Mouse (Mus musculus): ENCODE results near the gene Nfe2l1.

Gene Nfe2l1

DNA sequence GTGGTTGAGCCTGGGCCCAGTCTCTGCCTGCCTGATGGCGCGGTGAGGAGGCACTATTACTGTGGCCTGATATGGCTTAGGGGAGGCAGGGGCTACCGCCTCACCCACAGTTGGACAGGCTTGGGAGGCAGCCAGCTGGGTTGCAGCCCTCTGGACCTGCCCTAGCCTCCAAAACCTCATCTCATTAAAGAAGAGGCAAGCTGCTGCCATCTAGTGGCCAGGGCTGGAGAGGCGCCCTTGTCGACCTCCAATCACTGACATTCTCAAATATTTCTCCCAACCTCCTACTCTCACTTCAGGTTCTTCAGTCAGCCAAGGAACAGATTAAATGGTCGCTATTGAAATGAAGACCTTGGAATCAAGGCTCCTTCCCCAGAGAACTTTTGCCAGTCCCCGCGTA lies 30.8 kb upstream of the Nfe2l1 start:
- POLR2A ChIA-PET, result interaction anchor here (0.6 to 3.5 kb wide), 16 partner anchors 9 to 104 kb away, joined by 3 to 19 read pairs (median 4); partner anchors contain the start of genes Copz2 (in 1 of the 4), Nfe2l1 (in 1 of the 4) and Snx11 (in 1 of the 4)
- CTCF ChIA-PET, result interaction anchor here in 3 of 4 experiments (0.5 to 3.1 kb wide), 33 partner anchors 10 to 605 kb away, joined by 3 to 17 read pairs (median 4); partner anchors contain the start of genes Cdk5rap3 (in 2 of the 3), Snx11 (in 2 of the 3), Copz2 (in 1 of the 3) and Nfe2l1 (in 1 of the 3)

- ChIA-PET POLR2A (interaction anchor here in 2 of 4 experiments (0.6 to 3.5 kb wide), 5 partner anchors 9 to 82 kb away, joined by 3 to 19 read pairs (median 13); partner anchors contain the start of genes Copz2 (in 1 of the 2), Nfe2l1 (in 1 of the 2) and Snx11 (in 1 of the 2)), CTCF (interaction anchor here in 3 of 4 experiments (0.8 to 2.5 kb wide), 6 partner anchors 30 to 604 kb away, joined by 3 to 7 read pairs (median 3); partner anchors contain the start of genes Nfe2l1 (in 1 of the 3) and Snx11 (in 1 of the 3))
Observed at GRCm38 (mm10) chr11:96859635-96860034, 29.9 kb upstream of the Nfe2l1 start.

- POLR2A ChIA-PET, result interaction anchor here (0.5 to 3.1 kb wide), 34 partner anchors 10 to 285 kb away, joined by 3 to 16 read pairs (median 4); partner anchors contain the start of gene Nfe2l1 (in 2 of the 4)
Observed at GRCm38 (mm10) chr11:96857446-96857845, 27.7 kb upstream of the Nfe2l1 start.

GRCm38 (mm10) chr11:96849681-96850467 lies 20.1 kb upstream of the Nfe2l1 start, which contains the start of gene Copz2:
Gene Copz2 (plus strand): TSS chr11:96849870.
- ChIA-PET CTCF (interaction anchor here in 3 of 4 experiments (0.5 to 2.8 kb wide), 8 partner anchors 12 to 578 kb away, joined by 3 to 17 read pairs (median 3); partner anchors contain the start of gene Snx11 (in 1 of the 3)), POLR2A (interaction anchor here (0.6 to 7.8 kb wide), 37 partner anchors 10 to 814 kb away, joined by 3 to 132 read pairs (median 5); partner anchors contain the start of genes Nfe2l1 (in 3 of the 4), Cbx1 (in 1 of the 4), Mllt6 (in 1 of the 4) and Snx11 (in 1 of the 4))

More at GRCm38 (mm10) chr11:96857446-96857845, 27.7 kb upstream of the Nfe2l1 start:
- CTCF ChIA-PET, result interaction anchor here (0.6 to 1.6 kb wide), 19 partner anchors 10 to 625 kb away, joined by 3 to 20 read pairs (median 3); partner anchors contain the start of gene Snx11 (in 1 of the 4)

DNA sequence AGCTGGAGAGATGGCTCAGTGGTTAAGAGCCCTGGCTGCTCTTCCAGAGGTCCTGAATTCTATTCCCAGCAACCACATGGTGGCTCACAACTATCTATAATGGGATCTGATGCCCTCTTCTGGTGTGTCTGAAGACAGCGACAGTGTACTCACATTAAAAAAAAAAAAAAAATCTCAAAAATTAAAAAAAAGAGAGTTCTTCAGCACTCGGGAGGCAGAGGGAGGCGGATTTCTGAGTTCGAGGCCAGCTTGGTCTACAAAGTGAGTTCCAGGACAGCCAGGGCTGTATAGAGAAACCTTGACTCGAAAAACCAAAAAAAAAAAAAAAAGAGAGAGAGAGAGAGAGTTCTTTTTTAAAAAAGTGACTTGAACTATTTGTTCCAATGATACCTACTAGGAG lies 19.4 kb upstream of the Nfe2l1 start:
- ChIA-PET POLR2A (interaction anchor here (0.6 to 7.8 kb wide), 17 partner anchors 9 to 591 kb away, joined by 3 to 132 read pairs (median 5); partner anchors contain the start of gene Nfe2l1 (in 1 of the 4)), CTCF (interaction anchor here (0.5 to 2.8 kb wide), 6 partner anchors 12 to 577 kb away, joined by 3 to 17 read pairs (median 4); no protein-coding TSS in a partner anchor)

DNA sequence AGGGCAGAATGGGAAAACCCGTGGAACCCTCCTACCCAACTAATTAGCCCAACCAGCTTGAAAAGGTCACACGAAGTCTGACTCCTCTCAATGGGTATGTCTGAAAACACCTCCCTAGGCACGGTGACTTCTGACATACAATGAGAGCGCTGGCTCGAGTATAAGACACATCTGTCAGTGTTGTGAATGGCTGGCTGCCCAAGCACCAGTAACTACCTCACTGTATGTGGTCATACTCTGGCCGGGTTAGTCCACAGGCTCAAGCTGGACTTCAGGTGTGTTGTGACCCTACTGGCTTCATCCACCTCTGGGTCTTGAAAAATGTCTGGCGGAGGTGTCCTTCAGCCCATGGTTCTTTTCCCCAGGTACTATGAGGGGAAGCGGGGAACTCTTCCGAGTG lies 18.9 kb upstream of the Nfe2l1 start:
- CTCF ChIA-PET, result interaction anchor here (0.5 to 2.8 kb wide), 6 partner anchors 9 to 121 kb away, joined by 3 to 17 read pairs (median 4); no protein-coding TSS in a partner anchor
- POLR2A ChIA-PET, result interaction anchor here (0.6 to 7.8 kb wide), 21 partner anchors 8 to 592 kb away, joined by 3 to 132 read pairs (median 4); partner anchors contain the start of gene Nfe2l1 (in 2 of the 4)

DNA sequence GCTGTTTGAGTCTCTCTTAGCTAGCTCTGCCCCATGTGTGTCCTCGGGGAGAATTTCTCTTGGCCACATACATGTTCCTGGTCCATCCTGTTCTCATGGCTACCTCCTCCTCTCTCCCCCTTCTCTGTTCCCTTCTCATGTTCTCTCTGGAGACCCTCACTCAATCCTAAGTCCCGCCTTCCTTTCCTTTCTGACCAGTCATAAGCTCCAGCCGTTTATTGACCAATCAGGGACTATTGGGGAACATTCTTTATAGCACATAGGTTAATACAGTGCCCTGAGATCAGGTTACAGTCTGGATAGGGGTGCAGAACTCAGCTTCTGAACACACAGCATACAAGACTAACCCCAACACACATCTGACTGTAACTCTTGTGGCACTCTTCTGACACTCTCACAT lies 17.5 kb upstream of the Nfe2l1 start:
- ChIA-PET POLR2A (interaction anchor here in 3 of 4 experiments (0.6 to 7.8 kb wide), 41 partner anchors 9 to 239 kb away, joined by 3 to 132 read pairs (median 4); partner anchors contain the start of gene Nfe2l1 (in 2 of the 3)), CTCF (interaction anchor here in 3 of 4 experiments (0.6 to 1.7 kb wide), 18 partner anchors 8 to 119 kb away, joined by 3 to 14 read pairs (median 4); partner anchors contain the start of gene Snx11 (in 1 of the 3))

- POLR2A ChIA-PET, result interaction anchor here (0.6 to 6.2 kb wide), 9 partner anchors 11 to 1354 kb away, joined by 3 to 44 read pairs (median 3); partner anchors contain the start of gene Nfe2l1 (in 2 of the 4)
Observed at GRCm38 (mm10) chr11:96843627-96844026, 13.9 kb upstream of the Nfe2l1 start.

DNA sequence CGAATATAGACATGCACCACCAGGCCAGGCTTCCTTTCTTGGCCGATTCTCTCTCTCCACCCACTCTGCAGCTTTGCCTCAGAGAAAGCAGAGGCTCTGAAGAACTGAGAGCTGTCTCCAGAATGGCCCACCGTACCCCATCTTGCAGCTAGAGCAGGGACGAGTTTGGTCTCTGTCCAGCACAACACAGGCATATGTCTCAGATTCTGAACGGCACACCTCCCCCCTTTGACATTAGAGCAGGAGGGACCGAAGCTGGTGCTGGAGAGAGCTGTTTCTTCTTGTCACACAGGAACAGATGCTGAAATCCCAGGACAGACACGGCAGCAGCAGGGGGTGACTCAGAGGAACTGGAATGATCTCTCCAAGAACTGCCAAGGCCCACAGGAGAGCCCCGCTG lies 10.5 kb upstream of the Nfe2l1 start:
- CTCF ChIA-PET, result interaction anchor here (0.6 to 2.1 kb wide), 7 partner anchors 7 to 691 kb away, joined by 3 to 8 read pairs (median 3); no protein-coding TSS in a partner anchor

More at GRCm38 (mm10) chr11:96843627-96844026, 13.9 kb upstream of the Nfe2l1 start:
- CTCF ChIA-PET, result interaction anchor here in 2 of 4 experiments (0.6 to 1.3 kb wide), 3 partner anchors 18 to 115 kb away, joined by 3 to 7 read pairs (median 4); no protein-coding TSS in a partner anchor

DNA sequence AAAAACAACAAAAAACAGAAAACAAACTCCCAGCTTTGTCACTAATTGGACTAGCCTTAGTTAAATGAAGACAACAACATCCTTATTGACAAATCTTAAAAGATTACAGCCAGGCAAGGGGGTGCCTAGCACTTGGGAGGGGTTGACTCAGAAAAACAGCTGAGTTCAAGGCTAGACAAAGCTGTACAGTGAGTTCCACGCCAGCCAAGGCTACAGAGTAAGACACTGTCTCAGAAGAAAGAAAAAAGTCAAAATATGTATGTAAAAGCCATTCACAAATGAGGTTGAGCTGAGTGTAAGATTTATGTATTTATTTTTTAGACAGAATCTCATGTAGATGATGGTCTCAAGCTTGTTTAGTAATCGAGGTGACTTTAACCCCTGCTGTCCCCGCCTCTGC lies 10.1 kb upstream of the Nfe2l1 start:
- ChIA-PET CTCF (interaction anchor here in 3 of 4 experiments (0.9 to 2.1 kb wide), 5 partner anchors 8 to 83 kb away, joined by 3 to 8 read pairs (median 4); no protein-coding TSS in a partner anchor), POLR2A (interaction anchor here (0.7 to 14.4 kb wide), 22 partner anchors 8 to 201 kb away, joined by 3 to 234 read pairs (median 6); partner anchors contain the start of genes Copz2 (in 3 of the 4), Nfe2l1 (in 3 of the 4), Lrrc46 (in 1 of the 4) and Mrpl10 (in 1 of the 4))

More for the DNA sequence above, 10.5 kb upstream of the Nfe2l1 start:
- POLR2A ChIA-PET, result interaction anchor here (0.7 to 14.4 kb wide), 24 partner anchors 8 to 201 kb away, joined by 3 to 234 read pairs (median 5); partner anchors contain the start of genes Copz2 (in 3 of the 4), Nfe2l1 (in 3 of the 4), Cbx1 (in 1 of the 4) and Lrrc46 (in 1 of the 4)

- ChIA-PET CTCF (interaction anchor here (0.6 to 2.1 kb wide), 4 partner anchors 8 to 124 kb away, joined by 3 to 10 read pairs (median 6); no protein-coding TSS in a partner anchor), POLR2A (interaction anchor here (0.5 to 14.4 kb wide), 18 partner anchors 9 to 471 kb away, joined by 3 to 234 read pairs (median 7); partner anchors contain the start of genes Nfe2l1 (in 3 of the 4) and Copz2 (in 2 of the 4))
Observed at GRCm38 (mm10) chr11:96839428-96839827, 9.7 kb upstream of the Nfe2l1 start.

DNA sequence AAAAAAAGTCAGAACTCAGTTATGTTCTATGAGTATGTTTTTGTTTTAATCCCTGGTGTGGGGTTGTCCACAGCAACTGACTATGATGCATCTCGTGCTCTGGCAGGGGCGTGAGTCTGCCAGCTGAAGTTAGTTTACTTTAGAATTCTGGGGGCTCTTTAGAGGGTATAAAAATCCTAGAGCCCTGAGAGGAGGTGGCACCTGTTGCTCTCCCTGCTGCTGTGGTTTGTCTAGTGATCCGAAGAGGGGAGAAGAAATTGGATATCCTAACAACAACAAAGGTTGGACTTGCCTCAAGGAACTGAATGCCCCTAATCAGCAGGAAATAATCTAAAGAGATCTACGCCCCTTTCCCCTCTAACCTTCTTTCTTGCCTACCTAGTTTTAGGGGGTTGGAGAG lies 8.6 kb upstream of the Nfe2l1 start:
- POLR2A ChIA-PET, result interaction anchor here in 2 of 4 experiments (0.5 to 14.4 kb wide), 13 partner anchors 8 to 139 kb away, joined by 3 to 234 read pairs (median 8); partner anchors contain the start of genes Copz2 (in 2 of the 2) and Nfe2l1 (in 2 of the 2)
- CTCF ChIA-PET, result interaction anchor here in 2 of 4 experiments (0.5 to 1.6 kb wide), 4 partner anchors 14 to 57 kb away, joined by 3 to 8 read pairs (median 4); no protein-coding TSS in a partner anchor

- CTCF ChIA-PET, result interaction anchor here in 3 of 4 experiments (0.7 to 1.6 kb wide), 8 partner anchors 10 to 533 kb away, joined by 3 to 6 read pairs (median 4); no protein-coding TSS in a partner anchor
- POLR2A ChIA-PET, result interaction anchor here (0.5 to 14.4 kb wide), 21 partner anchors 9 to 790 kb away, joined by 3 to 234 read pairs (median 5); partner anchors contain the start of gene Copz2 (in 2 of the 4)
Observed at GRCm38 (mm10) chr11:96837298-96837697, 7.5 kb upstream of the Nfe2l1 start.

- CTCF ChIA-PET, result interaction anchor here in 2 of 4 experiments (0.6 to 0.7 kb wide), 2 partner anchors 53 to 60 kb away, joined by 3 read pairs; no protein-coding TSS in a partner anchor
- POLR2A ChIA-PET, result interaction anchor here in 3 of 4 experiments (0.6 to 14.4 kb wide), 15 partner anchors 9 to 118 kb away, joined by 3 to 234 read pairs (median 4); partner anchors contain the start of gene Copz2 (in 1 of the 3)
Observed at GRCm38 (mm10) chr11:96834127-96834526, 4.4 kb upstream of the Nfe2l1 start.

- POLR2A ChIA-PET, result interaction anchor here in 2 of 4 experiments (0.5 to 14.4 kb wide), 10 partner anchors 7 to 1496 kb away, joined by 3 to 234 read pairs (median 6); no protein-coding TSS in a partner anchor
- CTCF ChIA-PET, result interaction anchor here in 1 of 4 experiments (0.6 kb wide), 2 partner anchors 37 to 118 kb away, joined by 3 to 12 read pairs; no protein-coding TSS in a partner anchor
Observed at GRCm38 (mm10) chr11:96832973-96833372, 3.2 kb upstream of the Nfe2l1 start.

DNA sequence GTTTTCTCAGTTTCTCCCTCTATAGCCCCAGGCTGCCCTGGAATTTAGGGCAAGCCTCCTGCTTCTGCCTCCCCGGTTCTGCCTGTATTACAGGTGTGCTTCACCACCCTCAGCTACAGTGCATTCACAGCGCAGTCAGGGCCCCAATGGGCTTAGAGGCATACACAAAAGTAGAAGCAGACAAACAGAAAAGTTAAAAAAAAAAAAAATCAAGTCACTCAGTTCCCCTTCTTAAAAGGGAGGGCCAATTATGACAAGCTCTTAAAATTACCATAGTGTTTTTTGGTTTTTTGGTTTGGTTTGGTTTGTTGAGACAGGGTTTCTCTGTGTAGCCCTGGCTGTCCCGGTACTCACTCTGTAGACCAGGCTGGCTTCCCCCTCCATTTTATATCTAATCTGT lies 2.8 kb upstream of the Nfe2l1 start:
- ChIA-PET CTCF (interaction anchor here (0.6 to 0.7 kb wide), 7 partner anchors 11 to 212 kb away, joined by 3 to 12 read pairs (median 3); no protein-coding TSS in a partner anchor), POLR2A (interaction anchor here (0.6 to 14.4 kb wide), 13 partner anchors 8 to 877 kb away, joined by 3 to 234 read pairs (median 5); no protein-coding TSS in a partner anchor)
